Mouse (Mus musculus) thymus, postnatal 14 days (tissue): ENCODE data around the gene Exd2.

Experiments
- DNase-seq: peaks from one replicate; pipeline ENCODE4 v3.0.0; 2021

Gene Exd2

DNA sequence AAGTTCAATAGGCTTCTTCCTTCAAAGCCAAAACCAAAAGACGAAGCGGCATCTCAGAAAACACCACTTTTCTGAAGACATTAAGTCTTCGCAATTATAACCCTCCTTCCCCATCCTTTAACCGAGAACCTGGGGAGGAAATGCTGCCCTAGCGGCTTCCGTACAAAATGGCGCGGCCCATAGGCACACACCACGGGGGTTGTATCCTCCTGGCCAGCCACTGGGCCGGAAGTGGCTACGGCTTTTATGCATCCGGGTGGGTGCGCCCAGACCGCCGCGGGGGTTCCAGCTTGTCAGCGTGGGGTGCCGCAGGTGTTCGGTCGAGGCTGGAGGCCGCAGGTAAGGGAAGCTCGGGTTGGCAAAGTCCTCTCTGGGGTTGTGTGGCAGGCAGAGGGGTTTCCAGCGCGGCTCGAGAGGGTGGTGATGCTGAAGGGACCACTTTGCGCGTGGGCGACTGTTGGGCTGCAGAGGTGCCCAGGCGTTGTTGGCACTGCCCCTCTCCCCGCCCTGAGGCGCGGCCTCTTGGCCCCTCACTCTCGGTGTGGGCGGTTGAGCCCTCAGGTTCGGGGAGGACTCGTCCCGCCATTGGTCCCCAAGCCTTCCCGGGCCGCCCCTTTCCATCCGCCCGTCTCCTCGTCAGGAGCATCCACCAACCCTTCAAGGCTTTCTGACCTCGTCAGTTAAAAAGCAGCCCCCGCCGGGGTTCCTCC is at the start of gene Exd2:
Exd2 (plus strand) TSS at position 154 of the 710 bp plus-strand sequence.
- DNase-seq = peak; percentile 91

DNA sequence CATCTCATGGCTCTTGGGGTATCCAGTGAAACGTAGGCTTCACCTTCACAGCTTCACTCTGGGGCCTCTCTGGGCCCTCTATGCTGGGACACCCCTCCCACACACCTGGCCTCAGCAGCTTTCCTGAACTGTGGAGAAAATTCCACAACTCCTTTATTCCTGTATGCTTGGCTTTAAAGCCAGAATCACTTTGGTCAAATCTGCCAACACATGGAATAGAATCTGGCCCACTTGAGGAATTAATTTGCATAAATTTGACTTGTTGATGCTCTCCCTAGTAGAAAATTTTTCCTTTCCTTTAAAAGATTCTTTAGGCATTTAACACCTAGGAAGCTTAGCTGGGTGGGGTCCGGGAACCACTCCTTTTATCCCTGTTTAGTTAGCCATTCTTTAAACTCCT is 47.8 kb upstream of the Exd2 start:
- DNase-seq = no peak

DNA sequence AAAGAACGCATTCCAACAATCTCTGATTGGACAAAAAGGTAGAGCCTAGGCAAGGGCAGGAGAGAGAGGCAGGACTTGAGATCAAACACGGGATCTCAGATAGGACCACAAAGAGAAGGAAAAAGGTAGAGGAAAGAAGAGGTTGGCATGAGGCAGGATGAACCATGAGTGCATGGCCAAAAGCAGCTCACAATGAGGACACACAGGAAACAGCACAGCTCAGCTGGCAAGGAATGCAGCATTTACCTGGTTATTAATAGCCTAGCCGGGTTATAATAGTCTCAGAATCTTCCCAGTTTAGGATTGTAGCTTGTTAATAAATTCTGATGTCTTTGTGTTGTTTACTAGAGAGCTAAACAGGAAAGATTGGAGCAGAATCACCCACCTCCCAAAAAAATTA is 35.2 kb upstream of the Exd2 start:
- no peak for DNase-seq

DNA sequence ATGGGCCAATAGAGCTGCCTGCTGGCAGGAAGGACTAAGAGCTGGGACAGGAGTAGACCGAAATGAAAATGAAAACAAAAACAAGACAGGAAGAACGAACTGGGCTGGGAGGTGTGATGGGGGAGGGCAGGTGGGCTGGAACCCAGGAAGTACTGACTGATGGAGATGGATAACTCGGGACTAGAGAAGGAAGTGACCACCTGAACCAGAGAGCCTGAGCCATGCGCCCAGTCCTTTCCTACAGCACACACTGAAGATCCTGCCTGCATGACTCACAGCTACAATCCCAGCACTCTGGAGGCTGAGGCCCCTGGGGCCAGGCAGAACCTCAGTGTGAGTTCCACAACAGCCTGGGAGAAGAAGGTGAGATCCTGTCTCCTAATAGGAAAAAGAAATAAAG is 29.6 kb upstream of the Exd2 start:
- DNase-seq = no peak

DNA sequence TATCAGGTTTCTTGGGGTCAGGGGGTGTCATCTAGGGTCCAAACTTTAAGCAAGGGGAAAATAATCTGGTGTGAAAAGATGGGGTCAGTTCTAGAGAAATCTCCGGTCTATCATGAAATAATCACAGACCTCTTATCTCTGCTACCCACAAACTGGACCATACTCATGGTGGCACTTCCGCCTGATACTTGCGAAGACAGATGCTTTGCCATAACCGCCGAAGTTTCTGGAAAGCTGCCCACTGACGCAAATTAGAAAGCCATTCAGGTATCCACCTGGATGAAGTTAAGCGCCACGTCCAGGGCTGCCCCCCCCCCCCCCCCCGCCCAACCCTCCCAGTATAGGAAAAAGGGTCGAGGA is 28.3 kb upstream of the Exd2 start:
- no peak for DNase-seq

DNA sequence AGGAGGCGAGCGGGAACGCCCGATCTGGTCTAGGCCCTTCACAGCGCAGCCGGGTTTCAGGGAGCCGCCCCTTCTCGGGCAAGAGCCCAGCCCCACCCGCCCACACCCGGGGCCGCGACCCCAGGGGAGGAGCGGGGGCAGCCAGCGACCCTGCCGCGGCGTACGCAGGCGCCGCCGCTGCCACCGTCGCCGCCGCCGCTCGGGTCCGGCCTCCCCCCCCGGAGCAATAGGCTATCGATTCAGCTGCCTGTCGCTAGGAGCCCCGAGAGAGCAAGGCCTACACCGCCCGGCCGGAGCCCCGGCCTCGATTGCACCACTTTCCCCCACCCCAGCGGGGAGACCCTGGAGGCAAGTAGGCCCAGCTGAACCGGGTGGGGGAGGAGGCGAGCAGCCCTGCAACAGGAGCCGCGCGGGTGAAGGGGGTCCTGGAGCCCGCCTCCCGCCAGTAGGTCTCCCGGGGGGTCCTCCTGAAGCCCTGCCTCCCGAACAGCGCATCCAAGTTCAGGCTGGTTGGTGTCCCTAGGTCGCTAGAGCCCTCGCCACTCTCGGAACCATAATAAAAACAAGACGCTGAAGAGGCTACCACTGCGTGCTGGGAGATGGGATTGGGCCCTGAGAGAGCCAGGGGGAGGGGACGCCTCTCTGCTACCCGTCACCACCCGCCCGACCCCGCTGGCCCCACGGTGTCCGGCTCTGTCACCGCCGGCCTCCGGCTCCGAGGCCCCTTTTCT is 27.8 kb upstream of the Exd2 start:
- peak; percentile 79 for DNase-seq

DNA sequence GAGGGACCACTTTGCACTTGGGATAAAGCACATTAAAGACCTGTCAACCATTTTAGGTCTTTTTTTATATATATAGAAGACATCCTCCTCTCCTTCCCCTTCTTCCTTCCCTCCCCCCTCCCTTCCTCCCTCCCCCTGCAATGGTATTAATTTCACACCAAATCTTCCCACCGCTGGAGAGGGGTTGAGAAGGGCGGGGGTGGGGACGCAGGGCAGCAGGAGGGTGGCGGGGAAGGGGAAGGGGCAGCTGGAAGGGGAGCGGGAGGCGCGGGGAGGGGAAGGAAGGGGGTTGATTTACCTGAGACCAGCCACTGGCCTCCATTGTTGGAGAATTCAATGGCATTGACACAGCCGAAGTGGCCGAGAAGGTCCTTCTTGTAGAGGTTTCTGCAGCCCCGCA is 27.0 kb upstream of the Exd2 start:
- DNase-seq = no peak

DNA sequence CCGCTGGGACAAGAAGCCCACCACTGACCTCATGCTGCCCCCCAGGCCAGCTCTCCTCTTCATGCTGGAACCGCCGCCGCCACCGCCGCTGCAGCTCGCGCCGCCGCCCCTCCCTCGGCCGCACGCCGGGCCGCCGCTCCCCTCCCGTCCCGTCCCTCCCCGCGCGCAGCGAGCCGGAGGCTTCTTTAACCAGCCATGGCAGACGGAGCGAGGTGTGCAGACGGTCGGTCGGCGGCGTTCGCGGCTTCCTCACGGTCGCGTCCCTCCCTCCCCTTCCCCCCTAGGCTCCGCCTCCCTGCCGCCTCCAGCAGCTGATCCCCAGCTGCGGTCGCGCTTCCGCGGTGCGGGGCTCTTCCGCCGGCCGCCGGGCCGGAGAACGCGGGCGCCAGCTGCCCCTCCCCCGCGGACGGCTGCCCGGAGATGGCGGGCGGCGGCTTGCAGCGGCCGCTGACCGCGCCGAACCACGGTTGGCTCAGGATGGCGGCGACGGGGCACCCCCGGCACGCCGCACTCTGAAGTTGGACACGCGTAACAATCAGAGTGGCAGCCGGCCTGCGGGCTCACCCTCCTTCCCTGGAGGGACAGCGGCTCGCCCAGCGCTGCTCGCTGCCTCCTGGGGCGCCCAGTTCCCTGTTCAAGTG is 26.4 kb upstream of the Exd2 start, which contains the start of gene Dcaf5:
Dcaf5 (minus strand) TSS at position 266 of the 641 bp plus-strand sequence.
- DNase-seq = peak; percentile 89

DNA sequence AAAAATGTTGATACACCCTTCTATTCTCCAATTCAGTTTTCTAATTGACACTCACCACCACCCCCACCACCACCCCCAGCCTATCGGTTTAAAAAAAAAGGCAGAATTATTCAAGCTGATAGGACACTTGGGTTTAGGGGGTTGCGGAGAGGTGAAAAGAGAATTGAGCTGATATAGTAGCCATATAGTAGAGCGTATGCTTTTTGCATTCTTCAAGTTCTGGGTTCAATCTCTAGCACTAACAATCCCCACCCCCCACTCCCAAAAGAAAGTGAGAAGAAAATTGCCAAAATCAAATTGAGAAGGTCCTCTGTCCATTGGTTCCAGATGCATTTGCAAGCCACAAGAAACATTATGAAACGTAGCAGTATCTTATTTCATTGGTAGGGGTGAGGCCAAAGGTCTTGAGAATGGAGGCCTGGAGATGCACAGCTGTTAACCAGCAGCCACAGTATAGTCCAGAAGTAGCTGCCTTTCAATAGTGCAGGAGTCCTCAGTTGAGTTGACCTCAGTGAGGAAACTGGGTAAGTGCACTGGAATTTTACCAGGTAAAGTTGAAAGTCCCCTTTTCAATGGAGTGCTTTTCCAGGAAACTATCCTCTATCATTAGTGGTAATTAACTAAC is 25.7 kb upstream of the Exd2 start:
- no peak for DNase-seq

DNA sequence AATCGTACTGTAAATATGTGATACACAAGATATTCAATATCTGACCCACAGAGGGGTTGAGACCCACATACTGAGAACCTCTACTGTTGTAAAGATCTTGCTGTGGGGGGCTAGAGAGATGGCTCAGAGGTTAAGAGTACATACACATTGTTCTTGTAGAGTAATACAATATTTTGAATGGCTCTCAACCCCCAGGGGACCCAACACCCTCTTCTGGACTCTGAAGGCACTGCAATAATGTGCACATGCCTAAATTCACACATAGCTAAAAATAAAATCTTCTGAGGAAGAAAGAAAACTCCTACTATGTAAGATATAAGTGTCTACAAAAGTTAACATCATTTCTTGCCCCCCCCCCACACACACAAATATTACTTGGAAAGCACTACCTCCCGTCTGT is 21.9 kb upstream of the Exd2 start:
- DNase-seq = peak; percentile 39

DNA sequence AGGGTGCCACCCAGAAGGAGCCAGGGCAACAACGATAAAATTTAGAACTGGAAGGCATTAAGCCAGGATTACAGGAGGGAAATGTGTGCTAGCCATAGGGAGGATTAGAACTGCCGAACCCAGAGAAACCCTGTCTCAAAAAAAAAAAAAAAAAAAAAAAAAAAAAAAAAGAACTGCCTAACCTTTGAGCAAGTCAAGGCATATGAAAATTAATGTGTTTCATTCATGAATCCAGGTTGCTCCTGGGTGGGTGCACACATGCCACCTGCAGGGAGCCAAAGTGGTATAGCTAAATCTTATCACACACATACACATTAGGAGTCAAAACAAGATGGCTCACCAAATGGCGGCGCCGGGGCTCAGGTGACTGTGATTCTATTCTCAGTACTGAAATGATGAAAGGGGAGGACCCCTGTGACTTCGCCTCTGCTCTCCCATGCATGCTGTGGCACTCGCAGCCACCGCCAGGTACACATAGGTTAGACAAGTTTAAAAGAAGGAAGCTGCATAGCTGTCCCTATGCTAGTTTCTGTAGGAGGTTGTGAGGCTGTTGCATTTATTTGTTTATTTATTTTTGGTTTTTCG is 18.3 kb upstream of the Exd2 start:
- no peak for DNase-seq

DNA sequence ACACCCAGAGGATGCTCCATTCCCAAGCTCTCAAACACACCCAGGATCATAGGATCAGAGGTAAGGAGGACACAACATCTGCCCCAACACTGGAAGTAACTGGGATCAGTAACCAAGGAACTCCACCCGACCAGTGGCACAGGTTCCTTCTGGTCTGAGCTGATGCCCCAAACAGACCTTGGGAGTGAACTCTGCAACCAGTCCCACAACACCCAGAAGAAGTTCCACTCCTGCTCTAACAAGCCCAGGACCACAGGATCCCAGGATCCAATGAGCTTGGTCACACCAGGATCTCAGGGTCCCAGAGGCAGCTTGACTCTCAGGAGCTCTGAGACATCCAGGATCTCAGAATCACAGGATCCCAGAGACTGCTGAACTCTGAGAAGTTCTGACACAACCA is 9.4 kb upstream of the Exd2 start:
- DNase-seq = no peak

DNA sequence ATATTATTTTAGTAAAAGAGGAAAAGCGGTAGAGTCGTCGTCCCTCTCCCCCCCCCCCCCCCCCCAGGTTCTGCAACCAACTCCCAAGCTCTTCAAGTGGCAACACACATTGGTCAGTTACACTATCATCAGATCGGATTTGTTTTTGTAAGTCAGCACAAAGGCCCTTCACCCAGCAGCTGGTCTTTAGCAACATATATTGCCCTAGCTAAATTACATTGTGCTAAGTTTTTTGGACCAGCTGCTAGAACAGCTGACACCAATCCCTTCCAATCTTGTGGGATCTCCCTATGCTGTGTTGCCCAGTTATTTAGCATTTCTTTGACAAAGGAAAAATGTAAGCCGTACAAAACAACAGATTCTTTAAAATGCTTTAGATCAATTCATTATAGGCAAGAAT is 4.9 kb upstream of the Exd2 start:
- DNase-seq = no peak

DNA sequence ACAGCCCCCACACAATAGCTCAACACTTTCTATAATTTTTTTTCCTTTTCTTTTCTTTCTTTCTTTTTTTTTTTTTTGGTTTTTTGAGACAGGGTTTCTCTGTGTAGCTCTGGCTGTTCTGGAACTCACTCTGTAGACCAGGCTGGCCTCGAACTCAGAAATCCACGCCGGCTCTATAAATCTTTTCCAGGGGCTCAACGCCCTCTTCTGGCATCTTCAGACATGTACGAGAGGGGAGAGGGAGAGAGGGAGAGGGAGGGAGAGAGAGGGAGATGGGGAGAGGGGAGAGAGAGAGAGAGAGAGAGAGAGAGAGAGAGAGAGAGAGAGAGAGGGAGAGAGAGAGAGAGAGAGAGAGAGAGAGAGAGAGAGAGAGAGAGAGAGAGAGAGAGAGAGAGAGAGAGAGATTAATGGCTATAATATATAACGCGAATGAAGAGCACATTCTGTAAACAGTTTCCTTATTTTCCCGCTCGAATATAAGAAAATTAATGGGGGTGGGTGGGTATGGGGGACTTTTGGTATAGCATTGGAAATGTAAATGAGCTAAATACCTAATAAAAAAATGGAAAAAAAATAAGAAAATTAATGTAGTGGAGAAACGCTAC is 501 bp upstream of the Exd2 start:
- DNase-seq = peak; percentile 25

DNA sequence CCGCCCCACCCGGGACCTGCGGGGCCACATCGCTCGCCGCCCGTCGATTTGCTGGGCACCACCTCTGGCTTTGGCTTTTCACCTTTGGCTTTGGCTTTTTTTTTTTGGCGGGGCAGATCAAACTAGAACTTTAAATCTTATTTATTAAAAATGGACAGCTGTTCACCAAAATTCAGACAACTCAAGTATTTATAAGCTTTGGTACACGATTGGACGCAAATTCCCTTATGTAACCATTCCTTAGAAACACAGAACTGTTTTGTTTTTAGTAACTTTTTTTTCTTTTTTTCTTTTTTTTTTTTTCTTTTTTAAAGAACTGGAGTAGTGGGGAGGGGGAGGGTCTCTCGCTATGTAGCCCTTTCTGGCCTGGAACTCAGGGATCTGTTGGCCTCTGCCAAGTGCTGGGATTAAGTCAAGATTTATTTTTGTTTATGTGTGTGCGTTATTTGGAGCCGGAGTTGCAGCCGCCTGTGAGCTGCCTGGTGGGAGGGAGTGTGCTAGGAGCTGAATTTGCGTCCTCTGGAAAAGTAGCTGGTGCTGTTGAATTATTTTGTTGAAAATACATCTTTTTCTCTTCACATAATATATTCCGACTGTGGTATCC is 873 bp downstream of the Exd2 start:
- DNase-seq = no peak

DNA sequence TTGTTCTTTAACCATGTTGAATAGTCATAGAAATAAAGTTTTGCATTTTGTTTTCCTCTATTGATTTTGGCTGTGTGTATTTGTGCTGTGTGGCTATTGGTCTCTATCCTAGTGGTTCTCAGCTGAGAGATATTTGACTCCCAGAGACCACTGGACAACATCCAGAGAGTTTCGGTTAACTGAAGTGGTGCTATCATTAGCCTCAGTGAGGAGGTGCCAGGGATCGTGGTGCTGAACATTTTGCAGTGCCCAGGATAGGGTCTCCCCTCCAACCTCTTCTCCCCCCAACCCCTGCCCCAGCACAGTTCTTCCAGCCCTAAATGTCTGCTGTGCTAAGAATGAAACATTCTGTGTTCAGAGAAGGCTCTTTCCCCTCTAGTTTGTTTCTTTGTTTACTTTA is 7.3 kb downstream of the Exd2 start:
- no peak for DNase-seq

DNA sequence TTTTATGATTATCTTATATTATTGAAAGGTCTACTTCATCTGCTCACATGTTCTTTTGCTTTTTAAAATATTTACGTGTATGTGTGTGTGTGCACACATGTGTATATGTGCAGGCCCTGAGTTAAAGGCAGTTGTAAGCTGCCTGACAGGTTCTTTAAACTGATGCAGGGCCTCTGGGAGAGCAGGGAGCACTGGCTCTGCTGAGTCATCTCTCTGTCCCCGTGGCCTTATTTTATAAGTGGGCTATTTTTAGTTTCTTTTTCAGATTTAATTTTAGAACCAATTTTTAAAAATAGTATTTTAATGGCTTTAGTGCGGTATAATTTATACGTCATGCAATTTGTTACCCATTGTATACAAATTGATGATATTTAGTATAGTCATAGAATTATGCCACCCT is 9.0 kb downstream of the Exd2 start:
- DNase-seq = no peak

DNA sequence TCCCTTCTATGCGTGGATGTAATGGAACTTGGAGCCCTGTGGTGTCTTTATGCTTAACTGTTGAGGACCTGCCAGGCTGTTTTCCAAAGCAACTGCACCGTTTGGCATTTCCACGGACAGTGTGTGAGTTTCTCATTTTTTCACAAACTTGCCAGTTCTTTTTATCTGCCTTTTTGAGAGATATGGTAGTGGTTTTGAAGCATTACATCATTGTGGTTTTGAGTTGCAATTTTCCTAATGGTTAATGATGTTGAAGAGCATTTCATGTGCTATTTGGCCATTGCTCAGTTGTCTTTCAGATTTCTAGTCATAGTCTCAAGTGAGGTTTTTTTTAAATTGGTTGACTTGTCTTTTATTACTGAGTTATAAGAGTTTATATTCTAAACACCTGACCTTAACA is 10.8 kb downstream of the Exd2 start:
- DNase-seq = no peak

DNA sequence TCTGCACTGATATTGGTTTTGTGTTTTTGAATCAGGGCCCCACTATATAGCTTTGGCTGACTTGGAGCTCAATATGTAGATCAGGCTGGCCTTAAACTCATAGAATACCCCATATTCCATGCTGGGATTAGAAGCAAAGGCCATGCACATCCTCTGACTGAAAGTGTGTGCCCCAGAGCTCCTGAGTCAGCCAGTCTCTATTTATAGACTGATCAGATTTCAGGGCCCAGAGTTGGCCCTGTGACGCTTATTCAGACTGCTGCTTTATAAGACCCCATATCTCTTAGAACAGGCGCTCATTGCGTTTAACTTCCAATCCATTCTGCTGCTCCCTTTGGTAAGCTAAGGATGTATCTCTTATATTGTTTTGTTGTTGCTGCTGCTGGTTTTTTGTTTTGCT is 17.1 kb downstream of the Exd2 start:
- no peak for DNase-seq

DNA sequence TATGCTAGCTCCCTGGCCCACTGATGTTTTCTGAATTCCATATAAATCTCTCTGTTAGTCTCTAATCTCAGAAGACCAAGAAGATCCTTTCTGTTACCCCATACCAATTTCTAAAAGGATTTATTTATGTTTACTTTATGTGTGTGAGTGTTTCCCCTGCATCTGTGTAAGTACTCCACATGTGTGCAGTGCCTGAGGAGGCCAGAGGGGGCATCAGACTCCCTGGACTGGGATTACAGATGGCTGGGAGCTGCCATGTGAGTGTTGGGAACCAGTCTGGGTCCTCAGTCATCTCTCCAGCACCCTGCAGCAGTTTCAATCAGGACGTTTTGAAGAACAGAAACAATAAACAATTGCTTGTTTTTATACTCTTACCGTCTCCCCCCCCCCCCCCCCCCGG is 20.5 kb downstream of the Exd2 start:
- no peak for DNase-seq

DNA sequence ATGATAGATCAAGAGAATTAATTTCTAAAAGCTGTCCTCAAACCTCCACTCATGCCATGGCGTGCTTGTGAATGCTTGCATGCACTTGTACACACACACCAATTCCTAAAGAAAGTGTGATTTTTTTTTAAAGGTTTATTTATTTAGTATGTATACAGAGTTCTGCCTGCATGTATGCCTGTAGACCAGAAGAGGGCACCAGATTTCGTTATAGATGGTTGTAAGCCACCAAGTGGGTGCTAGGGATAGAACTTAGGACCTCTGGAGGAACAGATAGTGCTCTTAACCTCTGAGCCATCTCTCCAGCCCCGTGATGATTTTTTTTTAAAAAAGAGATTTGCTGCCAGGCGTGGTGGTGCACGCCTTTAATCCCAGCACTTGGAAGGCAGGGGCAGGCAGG is 30.4 kb downstream of the Exd2 start:
- no peak for DNase-seq

DNA sequence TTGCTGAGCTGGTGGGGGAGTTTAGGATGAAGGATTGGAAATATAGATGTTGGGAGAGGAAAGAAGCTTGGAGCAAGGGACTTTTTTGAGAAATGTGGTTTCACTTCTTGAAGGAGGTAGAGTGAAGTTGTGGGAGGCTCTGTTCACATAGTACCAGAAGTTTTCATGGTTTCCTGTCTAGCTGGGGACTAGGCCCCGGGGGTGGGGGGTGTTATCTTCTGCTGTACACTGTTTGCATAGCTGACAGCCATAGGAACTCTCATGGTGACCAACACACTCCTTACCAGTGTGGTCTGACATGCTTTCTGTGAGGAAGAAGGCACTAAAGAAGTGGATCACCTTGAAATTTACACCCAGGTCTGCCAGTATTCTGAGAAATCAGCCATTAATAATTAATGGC is 32.8 kb downstream of the Exd2 start:
- DNase-seq = no peak

DNA sequence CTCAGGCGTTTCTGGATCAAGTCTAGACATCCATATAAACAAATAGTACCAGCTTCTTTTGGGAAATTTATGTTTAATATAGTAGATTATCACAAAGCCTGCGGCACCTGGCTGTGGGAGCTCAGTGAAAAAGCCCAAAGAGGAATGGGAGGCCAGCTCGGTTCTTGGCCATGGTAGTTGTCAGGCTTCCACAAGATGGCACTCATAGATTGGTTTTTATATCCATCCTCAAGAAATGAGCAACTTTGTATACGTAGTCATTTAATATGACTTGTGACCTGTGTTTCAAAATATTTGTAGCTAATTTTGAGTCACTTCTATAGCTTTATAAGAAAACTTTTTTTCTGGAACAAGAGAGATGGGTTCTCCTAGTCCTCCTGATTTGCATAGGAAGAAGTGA is 35.5 kb downstream of the Exd2 start:
- no peak for DNase-seq
